Mouse (Mus musculus) cerebellum, adult 2 months (tissue): ENCODE data around the gene Vps37c.

ENCODE experiments used
- CTCF ChIP-seq: fragments of 200-500 bp; IDR thresholded peaks from 2 replicates; pipeline ENCODE4 v1.5.1; 2011; ENCODE audit warnings: low read depth, mild to moderate bottlenecking, control low read depth, low read length, moderate library complexity, borderline replicate concordance; ENCODE audit not compliant: insufficient read depth
- POLR2A ChIP-seq: fragments of 200-500 bp; IDR thresholded peaks from 2 replicates; pipeline ENCODE4 v1.6.1; 2011; ENCODE audit warnings: low read length, control low read depth, borderline replicate concordance; ENCODE audit not compliant: insufficient read depth

- TF ChIP-seq CTCF, result no peak
- no peak for TF ChIP-seq POLR2A
Observed at GRCm38 (mm10) chr19:10740641-10741440, 52.3 kb downstream of the Vps37c start.
